Mouse (Mus musculus) left cerebral cortex, postnatal 14 days (tissue): ENCODE measurements around the gene Efcab2. TPM values are rescaled to one million over a fixed set of nuclear protein-coding genes. Genes with fewer than 3 reads are reported as not detected.

Source experiments
- DNase-seq, 2 experiments: peaks; one replicate each; pipeline ENCODE4 v3.0.0; 2021 to 2022; ENCODE audit warnings: low spot score in 2 of 2, mixed read lengths in 1 of 2
- intact Hi-C: fragments of 180-260 bp; cut with DNase I; formaldehyde crosslinking; loops from one replicate; pipeline ENCODE4 v1.15.1; 2025
- microRNA-seq, 2 experiments: library from miRNA; unstranded; fragments of <30 nt; microRNA quantifications; one replicate each; pipeline ENCODE4 v1.2.0; 2022
- total RNA-seq, 2 experiments: library from RNA; stranded (reverse); gene quantifications; 2 replicates each; pipeline ENCODE4 v1.2.3; 2021

Efcab2 gene
- total RNA-seq, 2 experiments from 2014 or later = 9.8 to 11.3 TPM

DNA sequence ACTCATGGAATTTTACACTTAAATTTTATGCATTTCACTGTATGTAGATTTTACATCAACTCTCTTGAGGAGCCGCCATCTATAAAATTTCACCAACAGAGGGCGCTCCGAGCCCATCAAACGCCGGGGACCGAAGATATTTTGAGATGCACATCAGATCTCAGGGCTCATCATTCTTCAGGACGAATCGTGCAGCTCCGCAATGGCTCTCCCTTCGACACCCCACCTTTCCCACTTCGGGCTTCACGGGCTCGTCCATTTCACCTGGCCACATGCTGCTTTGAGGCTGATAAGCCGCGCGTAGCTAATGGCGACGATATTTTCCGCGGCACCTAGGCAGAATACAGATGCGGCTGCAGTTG is 121.3 kb downstream of the Efcab2 start:
- intact Hi-C loops = loop anchor here (2.0 kb wide), 1 partner anchor 706 kb away; no protein-coding TSS in a partner anchor
- DNase-seq = peak; percentile 78 to 85

DNA sequence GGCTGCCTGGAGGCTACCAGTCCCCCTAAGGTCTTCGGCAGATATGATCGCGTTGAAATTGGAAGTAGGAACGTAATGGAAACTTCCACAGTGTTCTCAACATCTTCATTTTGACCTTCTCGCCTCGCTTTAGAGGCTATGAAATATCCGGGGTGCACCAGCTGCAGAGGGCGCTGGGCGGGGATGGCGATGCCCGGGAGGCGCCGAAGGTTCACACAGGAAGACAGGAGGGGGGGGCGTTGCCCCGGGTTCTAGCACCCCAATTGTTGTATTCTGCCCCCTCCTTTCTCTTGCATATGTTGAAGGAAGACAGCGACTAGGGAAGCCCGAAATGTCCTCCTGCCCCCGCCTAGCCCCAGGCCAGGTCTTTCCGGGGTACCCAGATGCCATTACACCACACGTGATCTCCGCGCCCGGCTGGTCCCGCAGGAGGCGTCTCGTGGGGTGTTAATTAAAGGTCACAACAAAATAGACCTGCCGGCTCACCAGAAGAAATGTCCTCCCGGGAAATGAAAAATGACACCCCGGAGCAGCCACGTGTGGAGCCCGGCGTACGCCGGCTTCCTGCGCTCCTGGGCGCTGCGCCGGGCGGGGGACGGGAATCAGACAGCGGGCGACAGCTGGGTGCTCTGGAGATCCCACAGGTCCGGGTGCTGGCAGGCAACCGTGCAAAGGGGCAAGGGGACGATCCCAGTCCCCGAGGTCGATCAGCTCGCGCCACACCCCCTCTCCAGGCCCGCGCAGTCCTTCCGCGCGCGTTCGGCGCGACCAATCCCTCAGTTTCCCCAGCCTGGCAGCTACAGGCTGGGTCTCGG is 121.9 kb downstream of the Efcab2 start:
- intact Hi-C loops = loop anchor here (2.0 kb wide), 5 partner anchors 161 to 949 kb away; no protein-coding TSS in a partner anchor
- DNase-seq = peak; percentile 24 to 48

DNA sequence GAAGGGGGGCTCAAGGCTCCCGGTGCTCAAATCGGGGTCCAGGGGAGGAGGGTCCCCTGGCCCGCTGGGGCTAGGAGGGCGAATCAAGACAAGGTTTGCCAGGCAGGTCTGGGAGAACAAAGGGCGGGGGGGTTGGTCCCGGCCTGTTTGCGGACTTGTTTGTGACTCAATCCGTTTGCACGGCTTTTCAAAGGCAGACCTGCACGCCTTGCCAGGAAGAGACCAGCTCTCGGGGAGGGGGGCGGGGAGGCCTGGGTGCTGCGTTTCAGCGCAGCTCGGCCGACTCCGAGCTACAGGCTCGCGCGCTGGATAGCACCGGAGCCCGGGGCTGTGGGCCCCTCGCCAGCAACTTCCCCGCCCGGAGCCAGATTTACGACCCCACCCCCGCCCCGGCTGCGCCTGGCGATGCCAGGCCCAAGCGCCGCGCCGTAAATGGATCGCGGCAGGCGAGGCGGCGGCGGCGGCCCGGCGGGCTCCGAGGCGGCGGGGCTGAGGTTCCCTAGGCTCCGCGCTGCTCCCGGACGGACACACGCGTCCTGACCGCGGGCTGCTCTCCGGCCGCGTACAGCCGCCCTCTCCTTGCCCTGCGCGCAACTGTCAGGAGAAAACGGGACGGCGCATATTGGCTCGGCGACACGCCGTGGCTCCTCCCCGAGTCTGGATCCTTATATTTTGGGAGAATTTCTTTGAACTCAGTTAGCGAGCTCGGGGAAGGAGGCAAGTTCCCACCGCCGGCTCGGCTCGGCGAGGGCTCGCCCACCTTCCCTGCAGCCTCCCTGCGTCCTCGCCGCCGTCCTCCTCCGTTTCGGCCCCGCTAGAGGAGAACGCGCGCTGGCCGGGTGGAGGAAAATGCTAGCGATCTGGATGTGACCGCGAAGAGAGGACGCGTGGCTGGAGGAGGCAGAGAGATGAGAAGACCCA is 122.8 kb downstream of the Efcab2 start, which contains the start of gene Kif26b:
Gene Kif26b (plus strand): TSS at position 695 of the 921 bp plus-strand sequence.
- intact Hi-C loops = loop anchor here (2.0 kb wide), 4 partner anchors 160 to 948 kb away; no protein-coding TSS in a partner anchor

GRCm38 (mm10) chr1:178529512-178530300 is 123.8 kb downstream of the Efcab2 start:
- DNase-seq = peak in 1 of 2 experiments; percentile 22
- intact Hi-C loops = loop anchor here (2.0 kb wide), 4 partner anchors 159 to 947 kb away; no protein-coding TSS in a partner anchor

More for the DNA sequence above, 122.8 kb downstream of the Efcab2 start, which contains the start of gene Kif26b:
- DNase-seq = peak; percentile 60 to 61

DNA sequence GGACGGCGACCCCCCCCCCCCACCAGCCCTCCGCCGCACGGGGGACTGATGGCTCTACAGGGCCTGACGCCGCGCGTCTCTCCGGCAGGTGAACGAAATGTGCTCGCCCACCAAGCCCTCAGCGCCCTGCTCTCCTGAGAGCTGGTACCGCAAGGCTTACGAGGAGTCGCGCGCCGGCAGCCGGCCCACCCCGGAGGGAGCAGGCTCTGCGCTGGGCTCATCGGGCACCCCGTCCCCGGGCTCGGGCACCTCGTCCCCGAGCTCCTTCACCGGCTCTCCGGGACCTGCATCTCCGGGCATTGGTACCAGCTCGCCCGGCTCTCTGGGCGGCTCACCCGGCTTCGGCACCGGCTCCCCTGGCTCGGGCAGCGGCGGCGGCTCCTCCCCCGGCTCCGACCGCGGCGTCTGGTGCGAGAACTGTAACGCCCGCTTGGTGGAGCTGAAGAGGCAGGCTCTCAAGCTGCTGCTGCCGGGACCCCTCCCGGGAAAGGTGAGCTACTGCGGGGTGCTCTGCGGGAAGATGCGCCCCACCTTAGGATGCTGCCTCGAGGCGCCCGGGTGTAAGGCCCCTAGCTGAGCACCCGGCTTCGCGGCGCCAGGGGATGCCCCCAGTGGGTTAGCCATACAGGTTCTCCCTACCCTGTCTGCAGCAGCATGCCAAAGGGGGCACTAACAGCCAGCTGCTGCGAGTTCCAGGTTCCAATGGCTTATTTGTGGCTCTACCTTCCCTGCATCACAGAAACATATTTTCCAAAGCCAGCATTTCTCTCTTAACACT is 124.6 kb downstream of the Efcab2 start:
- peak; percentile 74 to 86 for DNase-seq
- intact Hi-C loops = no loop called here

Small RNAs within 50 kb of the gene (microRNA-seq; reads per million reads assigned to microRNA genes)
- 0 reads per million in 2 experiments for gene Gm27458

Other genes starting within 250 kb of the Efcab2 start
- 10 to 100 TPM; 21.3 to 23.3 TPM for gene Desi2, start 218.7 kb upstream of the Efcab2 start, total RNA-seq
- 10 to 100 TPM; 29.4 to 29.6 TPM for gene Cox20, start 87.0 kb upstream of the Efcab2 start, total RNA-seq
- gene Hnrnpu, start 68.3 kb upstream of the Efcab2 start, total RNA-seq = 100 to 1,000 TPM; 400 to 403 TPM
- gene Kif26b, start 123.0 kb downstream of the Efcab2 start, total RNA-seq = 10 to 100 TPM; 11.6 to 11.8 TPM